8 mouse cellular contexts compared by ENCODE assay signal in the genomic region with DNA sequence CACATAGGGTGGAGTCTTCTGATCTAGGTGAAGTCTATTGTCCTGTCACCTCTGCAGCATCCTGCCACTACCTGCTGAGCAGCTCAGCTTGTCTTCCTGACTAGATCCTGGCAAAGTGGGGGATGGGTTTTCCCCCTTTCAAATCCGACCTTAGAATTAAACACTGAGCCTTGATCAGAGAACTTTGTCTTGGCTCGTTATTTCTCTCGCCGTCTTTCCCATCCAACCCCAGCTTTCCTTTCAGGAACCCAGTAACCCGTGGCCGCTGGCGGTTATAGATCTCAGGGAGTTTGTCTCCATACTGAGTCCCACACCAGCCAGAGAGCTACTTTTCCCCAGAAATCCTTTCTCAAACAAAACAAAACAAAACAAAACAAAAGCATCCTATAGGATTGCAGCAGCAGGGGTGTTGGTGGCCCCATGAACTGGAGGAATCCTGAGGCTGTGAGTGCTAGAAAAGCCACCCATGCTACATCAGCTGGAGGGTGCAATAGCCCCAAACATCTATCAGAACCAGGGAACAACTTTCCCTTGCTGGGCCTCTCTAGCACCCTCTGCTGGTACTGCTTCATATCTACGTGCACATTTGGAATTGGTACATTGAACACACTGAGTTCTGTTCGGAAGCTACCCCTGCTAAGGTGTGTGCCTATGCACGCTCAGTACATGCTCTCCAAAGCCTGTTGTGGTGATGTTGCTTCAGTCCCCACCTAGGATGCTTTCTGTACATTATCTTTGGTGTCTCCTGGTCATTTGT. TPM values are rescaled to one million over a fixed set of nuclear protein-coding genes. Genes with fewer than 3 reads are reported as not detected.
DNase-seq lines count a peak whose midpoint lies in the region; ATAC-seq lines count a peak whose summit lies in the region.

No protein-coding gene starts in this region.

- no peak for ATAC-seq in kidney, embryonic 16.5 days (ENCODE audit: low FRiP score, low TSS enrichment)

- H3K9me3 ChIP-seq in kidney, embryonic 16.5 days (ENCODE audit: low read length), result no peaks in the 10 kb centered on the region

- H3K36me3 ChIP-seq in kidney, embryonic 16.5 days (ENCODE audit: insufficient read depth, low read length), result no peaks in the 10 kb centered on the region

- no peaks in the 10 kb centered on the region for H3K4me1 ChIP-seq in kidney, embryonic 16.5 days (ENCODE audit: insufficient read depth, low read length)

- H3K27me3 ChIP-seq in kidney, embryonic 16.5 days (ENCODE audit: insufficient read depth, low read length), result no peaks in the 10 kb centered on the region

- no peak overlapping the region for H3K27ac ChIP-seq in kidney, embryonic 16.5 days (ENCODE audit: low read length)

- H3K4me3 ChIP-seq in kidney, embryonic 16.5 days (ENCODE audit: low read length), result no peak overlapping the region

- H3K4me2 ChIP-seq in kidney, embryonic 16.5 days (replicated peaks; ENCODE audit: low read depth, low read length), result no peak overlapping the region

- peak; percentile 61 for DNase-seq in kidney, adult 18-20 months
- DNase-seq in MEL-GATA-1-ER (ENCODE audit: extremely low read depth, low read depth), result peak; percentile 64
- peak; percentile 71 for DNase-seq in cerebellum, adult 9-10 months
- DNase-seq in gastrocnemius, postnatal 4 days (ENCODE audit: low spot score in 2 of 2), result peak; percentile 32 to 52
- DNase-seq in layer of hippocampus, postnatal 14 days (ENCODE audit: low spot score in 2 of 2), result peak; percentile 46 to 72
- peak; percentile 81 for DNase-seq in naive thymus-derived CD4-positive, alpha-beta T cell, adult 2 months (ENCODE audit: low read depth)
- DNase-seq in thymus, postnatal 10 days (ENCODE audit: low spot score in 2 of 2), result peak; percentile 54 to 85

- H3K9ac ChIP-seq in kidney, embryonic 16.5 days (replicated peaks; ENCODE audit: low read length), result no peak overlapping the region

- WGBS in kidney, embryonic 16.5 days, result 82% methylated on average over 10 of the region's 10 CpGs

RNA-seq across cellular contexts. Expression of a gene that starts 6.9 kb away (rescaled TPM):
- polyA plus RNA-seq in kidney, embryonic 16.5 days (2015; fragmentation: Nextera tagmentation; extraction: Ambion mirVana), result 95.5 and 98.6 TPM in 2 replicates
- 10 to 100 TPM; 17.9 to 21.5 TPM for total RNA-seq in gastrocnemius, postnatal 4 days (2021)
- total RNA-seq in layer of hippocampus, postnatal 14 days (2021), result 10 to 100 TPM; 34.0 to 35.0 TPM

RNA-seq across cellular contexts. Expression of a gene that starts 29.5 kb away (rescaled TPM):
- polyA plus RNA-seq in kidney, embryonic 16.5 days (2015; fragmentation: Nextera tagmentation; extraction: Ambion mirVana), result 313 and 317 TPM in 2 replicates
- under 1 TPM in 1 of 2 experiments, not detected in 1; 0.15 TPM for total RNA-seq in gastrocnemius, postnatal 4 days (2021)
- total RNA-seq in layer of hippocampus, postnatal 14 days (2021), result 1 to 10 TPM in 1 of 2 experiments, under 1 TPM in 1; 0.64 to 1.0 TPM
